Mouse (Mus musculus) liver, embryonic 14.5 days (tissue): ENCODE data around the gene Pitpnb. TPM values are rescaled to one million over a fixed set of nuclear protein-coding genes. Genes with fewer than 3 reads are reported as not detected.

Experiments used
- ATAC-seq: fragments of 200-750 bp; cut with Nextera tagmentation; 2 replicates; pipeline ENCODE4 v1.8.0; 2017; ENCODE audit warnings: moderate number of reproducible peaks, mild to moderate bottlenecking, moderate library complexity; ENCODE audit not compliant: insufficient read depth
- DNase-seq, 3 experiments: peaks; one replicate each; pipeline ENCODE4 v3.0.0-alpha.2; 2012 to 2013; ENCODE audit warnings: low read depth in 3 of 3, low spot score in 3 of 3
- H3K27ac ChIP-seq: fragments of 300-500 bp; sonication (generic); 2 replicates; pipeline ENCODE4 v1.5.1; 2014; ENCODE audit warnings: moderate library complexity, mild to moderate bottlenecking, control low read depth, inconsistent platforms
- H3K27me3 ChIP-seq: fragments of 300-500 bp; sonication (generic); 2 replicates; pipeline ENCODE4 v1.6.1; 2014; ENCODE audit warnings: mild to moderate bottlenecking, low read length, moderate library complexity; ENCODE audit not compliant: control insufficient read depth, insufficient read depth
- H3K36me3 ChIP-seq: fragments of 300-500 bp; sonication (generic); replicated peaks from 2 replicates; pipeline ENCODE4 v1.6.1; 2014; ENCODE audit warnings: low read depth; ENCODE audit not compliant: control insufficient read depth, insufficient read depth
- H3K4me1 ChIP-seq, 2 experiments: fragments of 200-500 bp in 1 of 2; fragments of 300-500 bp in 1 of 2; sonication (generic) in 1 of 2; replicated peaks; 2 replicates each; pipeline ENCODE4 v1.6.1; 2012 to 2014; ENCODE audit warnings: antibody characterized with exemption in 1 of 2, inconsistent platforms in 1 of 2, low read length in 1 of 2; ENCODE audit not compliant: control insufficient read depth in 2 of 2, insufficient read depth in 2 of 2
- H3K4me2 ChIP-seq: fragments of 300-500 bp; sonication (generic); 2 replicates; pipeline ENCODE4 v1.6.1; 2014; ENCODE audit warnings: low read depth, mild to moderate bottlenecking, control low read depth, moderate library complexity
- H3K4me3 ChIP-seq, 2 experiments: fragments of 200-500 bp in 1 of 2; fragments of 300-500 bp in 1 of 2; sonication (generic) in 1 of 2; 2 replicates each; pipeline ENCODE4 v1.5.1; 2012 to 2014; ENCODE audit warnings: low read depth in 2 of 2, low read length in 2 of 2, mild to moderate bottlenecking in 2 of 2, control low read depth in 1 of 2, inconsistent platforms in 1 of 2, moderate library complexity in 1 of 2; ENCODE audit not compliant: insufficient read depth in 1 of 2
- H3K9ac ChIP-seq: fragments of 300-500 bp; sonication (generic); replicated peaks from 2 replicates; pipeline ENCODE4 v1.6.1; 2014; ENCODE audit warnings: mild to moderate bottlenecking, control low read depth, moderate library complexity
- H3K9me3 ChIP-seq: fragments of 300-500 bp; sonication (generic); 2 replicates; pipeline ENCODE4 v1.6.1; 2016; ENCODE audit warnings: low read length, mixed read lengths; ENCODE audit not compliant: control insufficient read depth
- CTCF ChIP-seq: IDR thresholded peaks from 2 replicates; pipeline ENCODE4 v1.5.1; 2016; ENCODE audit warnings: antibody characterized with exemption, low read depth, control low read depth
- EP300 ChIP-seq: IDR thresholded peaks from 2 replicates; pipeline ENCODE4 v1.6.1; 2016; ENCODE audit warnings: antibody characterized with exemption, low read depth
- WGBS: fragments of 180-500 bp; shearing (Covaris S2); extraction: QIAGEN DNeasy Blood & Tissue Kit; methylation state at CpG from one replicate; pipeline ENCODE4 v1.1.7; 2014; ENCODE audit not compliant: insufficient replicate concordance; 5-methylcytosine and 5-hydroxymethylcytosine counted together
- polyA plus RNA-seq, 2 experiments: library from polyadenylated mRNA; depleted of rRNA in 1 of 2; stranded (reverse) in 1 of 2; unstranded in 1 of 2; fragments of >200 nt; fragmentation: Nextera tagmentation in 1 of 2; extraction: Ambion mirVana in 1 of 2; gene quantifications; 2 replicates each; pipeline versions ENCODE4 v1.2.1 to v1.2.3; 2012 to 2014

Pitpnb gene
- polyA plus RNA-seq, 2 experiments = 23.1 to 31.5 TPM

GRCm38 (mm10) chr5:111304730-111305129 is 25.8 kb upstream of the Pitpnb start:
- no peak for ATAC-seq
- H3K9me3 ChIP-seq = no peaks in the 10 kb centered on the region
- WGBS = 65% methylated on average over 3 of the region's 3 CpGs
- H3K36me3 ChIP-seq = no peaks in the 10 kb centered on the region
- peaks cover 0 to 2% of the 10 kb centered on the region in 2 experiments; a peak in 1 of 4 replicates for H3K4me1 ChIP-seq
- no peak overlapping the region for H3K4me3 ChIP-seq
- no peak overlapping the region for H3K27ac ChIP-seq
- TF ChIP-seq EP300 = no peak
- TF ChIP-seq CTCF = peak; percentile 44
- no peak overlapping the region for H3K4me2 ChIP-seq
- no peak overlapping the region for H3K9ac ChIP-seq
- DNase-seq = no peak
- no peaks in the 10 kb centered on the region for H3K27me3 ChIP-seq

DNA sequence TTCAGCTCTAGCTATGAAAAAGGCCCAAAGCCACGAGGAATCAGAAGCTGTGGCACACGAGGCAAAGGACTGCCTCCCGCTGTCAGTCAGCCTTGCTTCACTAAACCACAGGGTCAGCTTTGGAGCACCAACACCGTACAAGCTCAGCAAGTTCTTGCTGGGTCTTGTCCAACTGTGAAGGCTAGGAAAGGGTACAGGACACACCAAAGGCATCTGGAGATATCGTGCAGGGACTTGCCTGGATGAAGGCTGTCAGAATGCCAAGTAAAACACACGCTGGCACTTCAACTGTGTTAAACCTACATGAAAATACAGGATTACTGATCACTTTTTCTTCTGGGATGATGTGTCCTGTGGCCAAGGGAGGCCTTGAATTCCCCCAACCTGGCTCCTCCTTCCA is 20.4 kb upstream of the Pitpnb start:
- H3K27ac ChIP-seq = no peak overlapping the region

DNA sequence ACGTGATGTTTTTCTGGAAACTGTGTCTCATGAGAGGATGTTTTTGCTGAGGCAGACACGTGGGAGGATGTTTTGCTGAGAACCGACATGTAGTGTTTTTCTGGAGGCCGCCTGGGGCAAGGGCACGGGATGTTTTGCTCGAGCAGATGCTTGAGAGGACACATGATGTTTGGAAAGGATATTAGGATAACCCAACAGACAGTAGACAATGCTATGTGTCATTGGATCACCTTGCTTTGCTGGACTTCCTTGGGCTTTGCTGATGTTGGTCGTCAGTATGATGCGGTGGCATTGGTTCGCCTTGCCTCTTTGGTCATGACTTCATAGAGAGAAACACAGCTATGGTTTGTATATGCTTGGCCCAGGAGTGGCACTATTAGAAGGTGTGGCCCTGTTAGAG is 16.7 kb upstream of the Pitpnb start:
- no peaks in the 10 kb centered on the region for H3K27me3 ChIP-seq
- no peak for TF ChIP-seq EP300
- no peak for TF ChIP-seq CTCF
- no peaks in the 10 kb centered on the region for H3K36me3 ChIP-seq
- no peaks in the 10 kb centered on the region for H3K4me1 ChIP-seq
- no peak overlapping the region for H3K4me2 ChIP-seq
- no peak overlapping the region for H3K4me3 ChIP-seq
- DNase-seq = no peak
- no peaks in the 10 kb centered on the region; the same call in 1 of the 2 replicates for H3K9me3 ChIP-seq
- no peak for ATAC-seq
- 70% methylated on average over 9 of the region's 9 CpGs for WGBS
- no peak overlapping the region for H3K27ac ChIP-seq
- no peak overlapping the region for H3K9ac ChIP-seq

More for the DNA sequence above, 20.4 kb upstream of the Pitpnb start:
- H3K27me3 ChIP-seq = no peaks in the 10 kb centered on the region
- TF ChIP-seq CTCF = no peak
- TF ChIP-seq EP300 = no peak
- H3K9ac ChIP-seq = no peak overlapping the region
- WGBS = 53% methylated on average over 6 of the region's 6 CpGs
- no peaks in the 10 kb centered on the region for H3K4me1 ChIP-seq
- no peaks in the 10 kb centered on the region for H3K36me3 ChIP-seq
- H3K4me2 ChIP-seq = no peak overlapping the region
- DNase-seq (no peak), ATAC-seq (no peak)
- no peaks in the 10 kb centered on the region; the same call in 1 of the 2 replicates for H3K9me3 ChIP-seq
- H3K4me3 ChIP-seq = no peak overlapping the region

DNA sequence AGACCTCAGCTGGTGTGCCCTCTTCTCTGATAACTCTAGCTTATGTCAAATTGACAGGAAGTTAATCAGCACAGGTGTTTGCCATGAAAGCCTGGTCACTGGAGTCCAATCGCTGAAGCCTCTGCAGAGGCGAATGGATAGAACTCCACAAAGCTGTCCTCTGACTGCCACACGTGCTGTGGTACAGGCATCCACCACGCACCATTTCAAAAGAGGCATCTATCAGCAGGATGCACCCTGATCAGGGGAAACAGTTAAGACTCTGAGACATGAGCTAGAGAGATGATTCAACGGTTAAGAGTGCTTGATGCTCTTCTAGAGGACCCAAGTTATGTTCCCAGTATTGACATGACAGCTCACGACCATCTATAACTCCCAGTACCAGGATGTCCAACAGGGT is 15.5 kb upstream of the Pitpnb start:
- no peaks in the 10 kb centered on the region for H3K27me3 ChIP-seq
- H3K9ac ChIP-seq = no peak overlapping the region
- no peak overlapping the region for H3K4me3 ChIP-seq
- no peak overlapping the region for H3K4me2 ChIP-seq
- H3K27ac ChIP-seq = no peak overlapping the region
- ATAC-seq = no peak
- no peaks in the 10 kb centered on the region; the same call in 1 of the 2 replicates for H3K9me3 ChIP-seq
- H3K4me1 ChIP-seq = no peaks in the 10 kb centered on the region
- no peaks in the 10 kb centered on the region for H3K36me3 ChIP-seq
- no peak for DNase-seq
- WGBS = 57% methylated on average over 6 of the region's 6 CpGs
- TF ChIP-seq EP300 = no peak
- no peak for TF ChIP-seq CTCF

- DNase-seq (no peak), ATAC-seq (no peak)
- no peak overlapping the region for H3K27ac ChIP-seq
- H3K9ac ChIP-seq = no peak overlapping the region
- no peak overlapping the region for H3K4me3 ChIP-seq
- no peaks in the 10 kb centered on the region for H3K36me3 ChIP-seq
- TF ChIP-seq EP300 = no peak
- no peak for TF ChIP-seq CTCF
- H3K27me3 ChIP-seq = no peaks in the 10 kb centered on the region
- WGBS = 66% methylated on average over 3 of the region's 3 CpGs
- H3K4me1 ChIP-seq = no peaks in the 10 kb centered on the region
- H3K4me2 ChIP-seq = no peak overlapping the region
- H3K9me3 ChIP-seq = no peaks in the 10 kb centered on the region; the same call in 1 of the 2 replicates
Observed at GRCm38 (mm10) chr5:111317526-111317925, 13.0 kb upstream of the Pitpnb start.
